Mouse (Mus musculus) embryonic facial prominence, embryonic 12.5 days (tissue): Measurements from ENCODE around the gene Ptk7. TPM values are rescaled to one million over a fixed set of nuclear protein-coding genes. Genes with fewer than 3 reads are reported as not detected.
A peak's percentile ranks its signal among the peaks of the same experiment; 100 is the strongest.

ENCODE experiments used
- ATAC-seq: fragments of 200-750 bp; cut with Nextera tagmentation; 2 replicates; pipeline ENCODE4 v1.8.0; 2017; ENCODE audit not compliant: insufficient number of reproducible peaks, insufficient read depth, low FRiP score, low TSS enrichment
- H3K27ac ChIP-seq: fragments of 300-500 bp; sonication (generic); 2 replicates; pipeline ENCODE4 v1.5.1; 2016; ENCODE audit warnings: mild to moderate bottlenecking
- H3K27me3 ChIP-seq: fragments of 300-500 bp; sonication (generic); 2 replicates; pipeline ENCODE4 v1.6.1; 2016; ENCODE audit warnings: mild to moderate bottlenecking, moderate library complexity
- H3K36me3 ChIP-seq: fragments of 300-500 bp; sonication (generic); 2 replicates; pipeline ENCODE4 v1.6.1; 2016; ENCODE audit warnings: mild to moderate bottlenecking
- H3K4me1 ChIP-seq: fragments of 300-500 bp; sonication (generic); 2 replicates; pipeline ENCODE4 v1.6.1; 2016
- H3K4me2 ChIP-seq: fragments of 300-500 bp; sonication (generic); replicated peaks from 2 replicates; pipeline ENCODE4 v1.6.1; 2016; ENCODE audit warnings: mild to moderate bottlenecking, moderate library complexity
- H3K4me3 ChIP-seq: fragments of 300-500 bp; sonication (generic); 2 replicates; pipeline ENCODE4 v1.5.1; 2016; ENCODE audit warnings: mild to moderate bottlenecking
- H3K9ac ChIP-seq: fragments of 300-500 bp; sonication (generic); 2 replicates; pipeline ENCODE4 v1.6.1; 2016; ENCODE audit warnings: mild to moderate bottlenecking, moderate library complexity
- H3K9me3 ChIP-seq: fragments of 300-500 bp; sonication (generic); 2 replicates; pipeline ENCODE4 v1.6.1; 2016; ENCODE audit warnings: mild to moderate bottlenecking, moderate library complexity
- WGBS: fragments of 180-500 bp; shearing (Covaris S2); methylation state at CpG from one replicate; pipeline ENCODE4 v1.1.7; 2016; 5-methylcytosine and 5-hydroxymethylcytosine counted together
- polyA plus RNA-seq: library from polyadenylated mRNA; unstranded; fragments of >200 nt; fragmentation: Nextera tagmentation; extraction: Ambion mirVana; gene quantifications from 2 replicates; pipeline ENCODE4 v1.2.1, GENCODE M21; 2016

Gene Ptk7
- polyA plus RNA-seq, 1 experiment from 2014 or later, result 134 TPM

GRCm38 (mm10) chr17:46642060-46642459, 12.8 kb upstream of the Ptk7 start:
- H3K9me3 ChIP-seq, result no peaks in the 10 kb centered on the region
- ATAC-seq, result no peak
- no peak overlapping the region for H3K4me3 ChIP-seq
- WGBS, result 89% methylated on average over 17 of the region's 17 CpGs
- H3K4me2 ChIP-seq, result no peak overlapping the region
- peaks cover 36% of the 10 kb centered on the region for H3K36me3 ChIP-seq
- no peak overlapping the region for H3K9ac ChIP-seq
- no peaks in the 10 kb centered on the region for H3K27me3 ChIP-seq
- peaks cover 16% of the 10 kb centered on the region for H3K4me1 ChIP-seq
- no peak overlapping the region for H3K27ac ChIP-seq

DNA sequence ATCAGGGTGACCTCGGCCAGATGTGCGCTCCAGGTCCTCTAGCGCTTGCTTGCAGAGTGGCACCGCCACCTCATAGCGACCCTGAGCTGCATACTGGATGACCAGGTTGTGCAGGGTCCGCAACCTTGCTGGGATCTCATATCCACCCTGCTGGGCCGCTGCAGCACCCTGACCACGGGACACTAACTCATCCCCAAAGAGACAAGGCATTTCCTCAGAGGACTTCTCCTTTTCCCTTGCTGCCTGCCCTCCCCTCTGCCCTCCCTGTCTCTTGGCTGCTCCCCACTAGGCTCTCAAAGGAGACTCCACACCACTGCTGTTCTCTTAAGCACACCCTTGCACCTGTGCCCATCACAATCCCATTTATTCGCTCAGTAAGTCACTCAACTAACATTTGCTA, 10.6 kb upstream of the Ptk7 start:
- H3K4me3 ChIP-seq, result no peak overlapping the region
- H3K4me1 ChIP-seq, result peaks cover 18% of the 10 kb centered on the region
- no peaks in the 10 kb centered on the region for H3K27me3 ChIP-seq
- 82% methylated on average over 9 of the region's 9 CpGs for WGBS
- no peak overlapping the region for H3K9ac ChIP-seq
- H3K36me3 ChIP-seq, result peaks cover 52% of the 10 kb centered on the region
- no peak overlapping the region for H3K27ac ChIP-seq
- no peak for ATAC-seq
- no peak overlapping the region for H3K4me2 ChIP-seq
- H3K9me3 ChIP-seq, result no peaks in the 10 kb centered on the region

- peaks cover 64% of the 10 kb centered on the region for H3K36me3 ChIP-seq
- H3K9ac ChIP-seq, result 0 out of 2 replicates have a peak overlapping the region, but pooled peaks have one; percentile 33
- 0 out of 2 replicates have a peak, but pooled peaks cover 8% of the 10 kb centered on the region for H3K4me1 ChIP-seq
- 26% methylated on average over 15 of the region's 15 CpGs for WGBS
- no peak overlapping the region for H3K4me3 ChIP-seq
- H3K9me3 ChIP-seq, result no peaks in the 10 kb centered on the region
- H3K4me2 ChIP-seq, result peak overlapping the region; percentile 25
- no peaks in the 10 kb centered on the region for H3K27me3 ChIP-seq
- ATAC-seq, result no peak
- no peak overlapping the region for H3K27ac ChIP-seq
These were observed 7.7 kb upstream of the Ptk7 start for GRCm38 (mm10) chr17:46636831-46637523.

DNA sequence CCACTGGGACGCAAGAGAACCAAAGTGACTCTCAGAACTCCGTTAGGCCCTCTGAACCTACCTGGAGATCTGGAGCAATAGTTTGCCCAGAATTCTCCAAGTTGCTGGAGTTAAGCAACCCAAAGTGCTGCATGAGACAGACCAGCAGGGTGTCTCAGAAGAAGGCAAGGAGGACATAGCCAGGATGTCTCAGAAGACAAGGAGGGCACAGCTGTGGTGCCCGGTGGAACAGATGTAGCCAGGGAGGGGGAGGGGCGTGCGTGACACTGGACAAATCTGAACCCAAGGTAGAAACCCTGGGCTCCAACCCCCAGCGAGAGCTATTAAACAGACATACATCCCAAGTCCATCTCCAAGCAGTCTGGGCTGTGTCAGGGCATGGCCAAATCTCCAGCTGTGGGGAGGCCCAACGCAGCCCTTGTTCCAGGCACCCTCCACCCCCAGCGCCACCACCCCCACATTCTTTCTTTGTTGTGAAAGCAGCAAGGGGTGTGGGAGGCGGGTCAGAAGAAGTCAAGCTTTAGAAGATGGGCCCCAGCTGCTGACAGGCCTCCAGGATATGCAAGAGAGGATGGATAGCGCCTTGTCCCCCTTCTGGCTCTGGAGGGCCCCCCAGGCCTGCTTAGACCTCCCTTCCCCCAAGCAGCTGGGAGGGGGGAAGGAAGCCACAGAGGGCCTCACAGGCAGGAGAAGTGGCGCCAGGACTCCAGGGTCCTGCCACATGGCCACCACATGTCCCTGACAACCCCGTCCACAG, 559 bp upstream of the Ptk7 start:
- peaks cover 50% of the 10 kb centered on the region for H3K4me1 ChIP-seq
- WGBS, result 4% methylated on average over 12 of the region's 12 CpGs
- peak overlapping the region; percentile 99 for H3K9ac ChIP-seq

GRCm38 (mm10) chr17:46628471-46628790, 873 bp downstream of the Ptk7 start:
- WGBS, result 1% methylated on average over 13 of the region's 13 CpGs
- peak overlapping the region; percentile 97 for H3K27ac ChIP-seq
- H3K4me1 ChIP-seq, result peaks cover 64% of the 10 kb centered on the region
- ATAC-seq, result no peak
- no peaks in the 10 kb centered on the region for H3K27me3 ChIP-seq
- H3K36me3 ChIP-seq, result peaks cover 25% of the 10 kb centered on the region; the same call in 1 of the 2 replicates
- H3K4me2 ChIP-seq, result peak overlapping the region; percentile 62
- no peaks in the 10 kb centered on the region for H3K9me3 ChIP-seq
- H3K4me3 ChIP-seq, result peak overlapping the region; percentile 98
- H3K9ac ChIP-seq, result peak overlapping the region; percentile 99

More for the DNA sequence above, 559 bp upstream of the Ptk7 start:
- peak overlapping the region; percentile 97 for H3K27ac ChIP-seq
- H3K27me3 ChIP-seq, result no peaks in the 10 kb centered on the region
- peak; percentile 62 for ATAC-seq
- peaks cover 30% of the 10 kb centered on the region; the same call in 1 of the 2 replicates for H3K36me3 ChIP-seq
- H3K4me2 ChIP-seq, result peak overlapping the region; percentile 62
- peak overlapping the region; percentile 98 for H3K4me3 ChIP-seq
- no peaks in the 10 kb centered on the region for H3K9me3 ChIP-seq

- Histone ChIP-seq H3K4me2 (peak overlapping the region; percentile 62), H3K27me3 (no peaks in the 10 kb centered on the region), H3K36me3 (peaks cover 16% of the 10 kb centered on the region; the same call in 1 of the 2 replicates), H3K9me3 (no peaks in the 10 kb centered on the region), H3K9ac (peak overlapping the region; percentile 99), H3K27ac (no peak overlapping the region), H3K4me1 (peaks cover 74% of the 10 kb centered on the region), H3K4me3 (peak overlapping the region; percentile 98)
- WGBS, result 59% methylated on average over 6 of the region's 6 CpGs
- ATAC-seq, result no peak
These were observed 1.9 kb downstream of the Ptk7 start for GRCm38 (mm10) chr17:46627409-46627808.

- Histone ChIP-seq H3K9me3 (no peaks in the 10 kb centered on the region), H3K4me3 (0 out of 2 replicates have a peak overlapping the region, but pooled peaks have one; percentile 1), H3K4me1 (peaks cover 83% of the 10 kb centered on the region), H3K27ac (peak overlapping the region; percentile 74), H3K27me3 (no peaks in the 10 kb centered on the region), H3K4me2 (peak overlapping the region; percentile 34), H3K9ac (no peak overlapping the region), H3K36me3 (no peaks in the 10 kb centered on the region)
- 61% methylated on average over 12 of the region's 12 CpGs for whole genome bisulfite sequencing
- ATAC-seq, result no peak
These were observed 4.7 kb downstream of the Ptk7 start for GRCm38 (mm10) chr17:46624598-46624997.

DNA sequence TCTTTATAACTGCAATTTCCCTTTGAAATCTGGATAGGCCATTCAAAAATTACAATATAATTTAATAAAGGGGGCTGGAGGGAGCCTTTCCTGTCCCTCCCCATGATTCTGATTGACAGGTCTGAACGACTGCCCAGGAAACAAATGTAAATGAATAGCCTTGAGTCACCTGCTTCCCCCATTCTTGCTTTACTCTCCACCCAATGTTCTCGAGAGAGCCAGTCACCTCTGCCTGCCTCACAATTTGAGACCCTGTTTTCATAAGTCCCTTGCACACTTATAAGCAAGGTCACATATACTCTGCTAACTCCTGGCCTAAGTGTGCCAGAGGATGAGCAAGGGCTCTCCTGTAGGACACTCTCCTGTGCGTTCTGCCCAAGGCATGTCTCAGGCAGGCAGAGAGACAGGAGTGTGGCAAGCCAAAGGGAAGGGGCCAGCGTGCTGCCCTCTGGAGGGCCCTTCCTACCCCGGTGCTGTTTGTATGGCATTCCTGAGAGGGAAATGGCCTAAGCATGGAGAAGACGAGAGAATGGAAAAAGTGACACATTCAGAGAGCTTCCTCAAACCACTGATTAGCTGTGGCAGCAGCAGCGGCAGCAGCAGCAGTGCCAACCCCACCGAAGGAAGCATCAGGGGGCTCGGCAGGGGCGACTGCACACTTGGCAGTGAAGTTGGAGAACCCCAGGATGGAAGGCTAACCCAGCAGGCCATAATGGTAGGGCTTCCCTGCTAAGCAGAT, 5.3 kb downstream of the Ptk7 start:
- peak overlapping the region; percentile 74 for H3K27ac ChIP-seq
- H3K4me2 ChIP-seq, result peak overlapping the region; percentile 34
- H3K27me3 ChIP-seq, result no peaks in the 10 kb centered on the region
- H3K4me3 ChIP-seq, result 0 out of 2 replicates have a peak overlapping the region, but pooled peaks have one; percentile 1
- H3K9ac ChIP-seq, result no peak overlapping the region
- no peak for ATAC-seq
- H3K9me3 ChIP-seq, result no peaks in the 10 kb centered on the region
- WGBS, result 27% methylated on average over 10 of the region's 10 CpGs
- H3K4me1 ChIP-seq, result peaks cover 89% of the 10 kb centered on the region
- no peaks in the 10 kb centered on the region for H3K36me3 ChIP-seq

DNA sequence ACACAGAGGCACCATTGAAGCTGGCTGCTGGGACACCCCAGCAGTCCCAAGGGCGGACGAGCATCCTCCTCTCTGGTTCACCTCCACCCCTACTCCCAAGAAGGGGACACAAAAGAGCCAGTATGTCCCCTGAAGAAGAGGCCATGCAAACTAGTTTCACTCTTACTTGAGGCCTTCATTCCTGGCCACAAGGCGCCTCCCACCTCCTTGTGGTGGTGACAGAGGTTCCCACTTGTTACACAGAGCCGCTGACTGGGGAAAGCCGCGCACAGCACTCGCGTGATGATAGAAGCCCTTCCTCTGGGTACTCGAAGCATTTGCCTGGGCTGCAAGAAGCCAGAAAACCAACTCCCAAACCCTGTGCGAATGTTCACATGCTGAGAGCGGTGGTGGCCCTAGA, 7.0 kb downstream of the Ptk7 start:
- peaks cover 99% of the 10 kb centered on the region for H3K4me1 ChIP-seq
- H3K9ac ChIP-seq, result no peak overlapping the region
- WGBS, result 70% methylated on average over 11 of the region's 11 CpGs
- no peak overlapping the region for H3K4me3 ChIP-seq
- no peak for ATAC-seq
- no peaks in the 10 kb centered on the region for H3K36me3 ChIP-seq
- H3K27ac ChIP-seq, result 0 out of 2 replicates have a peak overlapping the region, but pooled peaks have one; percentile 51
- no peak overlapping the region for H3K4me2 ChIP-seq
- H3K27me3 ChIP-seq, result no peaks in the 10 kb centered on the region
- no peaks in the 10 kb centered on the region for H3K9me3 ChIP-seq

GRCm38 (mm10) chr17:46621324-46621723, 8.0 kb downstream of the Ptk7 start:
- ATAC-seq, result no peak
- peak overlapping the region; percentile 51 for H3K27ac ChIP-seq
- H3K27me3 ChIP-seq, result no peaks in the 10 kb centered on the region
- H3K9ac ChIP-seq, result no peak overlapping the region
- no peaks in the 10 kb centered on the region for H3K9me3 ChIP-seq
- H3K36me3 ChIP-seq, result no peaks in the 10 kb centered on the region
- 51% methylated on average over 15 of the region's 15 CpGs for WGBS
- peak overlapping the region; percentile 2; the same call in 1 of the 2 replicates for H3K4me2 ChIP-seq
- no peak overlapping the region for H3K4me3 ChIP-seq
- peaks cover 97% of the 10 kb centered on the region for H3K4me1 ChIP-seq

- Histone ChIP-seq H3K9me3 (no peaks in the 10 kb centered on the region), H3K4me1 (peaks cover 94% of the 10 kb centered on the region), H3K27me3 (no peaks in the 10 kb centered on the region), H3K36me3 (no peaks in the 10 kb centered on the region), H3K4me3 (no peak overlapping the region), H3K27ac (peak overlapping the region; percentile 98), H3K9ac (no peak overlapping the region), H3K4me2 (peak overlapping the region; percentile 38)
- no peak for ATAC-seq
- 20% methylated on average over 16 of the region's 16 CpGs for WGBS
These were observed 9.5 kb downstream of the Ptk7 start for GRCm38 (mm10) chr17:46619683-46620357.
